Mouse (Mus musculus) spleen, adult 2 months (tissue): ENCODE measurements around the gene Serpinb6d. TPM values are rescaled to one million over a fixed set of nuclear protein-coding genes. Genes with fewer than 3 reads are reported as not detected.

ENCODE experiments used
- DNase-seq, 2 experiments: peaks; one replicate each; pipeline versions ENCODE4 v3.0.0 to v3.0.0-alpha.2; 2012 to 2021; ENCODE audit warnings: low spot score in 2 of 2, low read depth in 1 of 2
- H3K27ac ChIP-seq: fragments of 200-500 bp; 2 replicates; pipeline ENCODE4 v1.5.1; 2012; ENCODE audit warnings: low read length, inconsistent platforms; ENCODE audit not compliant: insufficient read depth
- H3K27me3 ChIP-seq: fragments of 200-500 bp; 2 replicates; pipeline ENCODE4 v1.6.1; 2012; ENCODE audit warnings: mild to moderate bottlenecking, moderate library complexity, low read length, inconsistent platforms; ENCODE audit not compliant: control insufficient read depth, insufficient read depth
- H3K36me3 ChIP-seq: fragments of 200-500 bp; 2 replicates; pipeline ENCODE4 v1.6.1; 2012; ENCODE audit warnings: mild to moderate bottlenecking, low read length, inconsistent platforms; ENCODE audit not compliant: control insufficient read depth, insufficient read depth
- H3K4me1 ChIP-seq: fragments of 200-500 bp; 2 replicates; pipeline ENCODE4 v1.6.1; 2011; ENCODE audit warnings: inconsistent platforms; ENCODE audit not compliant: control insufficient read depth, insufficient read depth, insufficient read length
- H3K4me3 ChIP-seq: fragments of 200-500 bp; 2 replicates; pipeline ENCODE4 v1.5.1; 2011; ENCODE audit warnings: mild to moderate bottlenecking, inconsistent platforms; ENCODE audit not compliant: insufficient read depth, insufficient read length; ENCODE audit errors: extremely low read depth
- CTCF ChIP-seq: fragments of 200-500 bp; IDR thresholded peaks from 2 replicates; pipeline ENCODE4 v1.5.1; 2011; ENCODE audit warnings: mild to moderate bottlenecking, inconsistent platforms; ENCODE audit not compliant: insufficient read depth, insufficient read length, insufficient replicate concordance; ENCODE audit errors: extremely low read depth
- POLR2A ChIP-seq: fragments of 200-500 bp; IDR thresholded peaks from 2 replicates; pipeline ENCODE4 v1.6.1; 2011; ENCODE audit warnings: low read depth, low read length, inconsistent platforms
- WGBS: fragments of 180-500 bp; shearing (Covaris S2); methylation state at CpG from one replicate; pipeline ENCODE4 v1.1.7; 2018; 5-methylcytosine and 5-hydroxymethylcytosine counted together
- polyA plus RNA-seq: library from polyadenylated mRNA; depleted of rRNA; stranded (reverse); fragments of >200 nt; gene quantifications from 2 replicates; pipeline ENCODE4 v1.2.3, GENCODE M21; 2012; rRNA removed

The Serpinb6d gene
- not detected in 2 replicates for polyA plus RNA-seq

GRCm38 (mm10) chr13:33661105-33661504, at the start of gene Serpinb6d:
Gene Serpinb6d, plus strand, starts transcription at chr13:33661405.
- H3K4me1 ChIP-seq = no peaks in the 10 kb centered on the region
- no peak within 1 kb of the TSS for H3K4me3 ChIP-seq
- no peaks in the 10 kb centered on the region for H3K36me3 ChIP-seq
- TF ChIP-seq CTCF = no peak
- TF ChIP-seq POLR2A = no peak
- WGBS = 58% methylated on average over 1 of the region's 1 CpGs
- H3K27me3 ChIP-seq = no peaks in the 10 kb centered on the region
- DNase-seq = no peak
- H3K27ac ChIP-seq = no peak within 1 kb of the TSS

DNA sequence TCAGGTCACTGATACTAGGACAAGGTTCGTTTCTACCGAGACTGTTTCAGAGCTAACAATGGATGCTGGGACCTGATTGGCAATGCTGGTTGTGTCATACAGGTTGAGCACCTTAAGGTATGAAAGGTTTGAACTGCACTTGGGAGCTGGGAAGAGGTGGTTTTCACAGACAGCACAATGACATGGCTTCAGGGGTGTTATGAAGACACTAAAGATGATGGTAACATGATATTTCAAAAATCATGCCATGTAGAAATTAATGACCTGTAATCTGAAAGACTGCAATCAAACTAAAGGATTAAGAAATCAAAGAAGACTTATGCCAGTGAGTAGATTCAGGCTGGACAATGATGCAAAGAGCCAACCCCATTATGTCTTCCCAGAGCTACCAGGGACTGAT, 38.3 kb upstream of the Serpinb6d start:
- Histone ChIP-seq H3K4me1 (no peaks in the 10 kb centered on the region), H3K4me3 (no peak overlapping the region), H3K27ac (no peak overlapping the region), H3K36me3 (no peaks in the 10 kb centered on the region), H3K27me3 (no peaks in the 10 kb centered on the region)
- WGBS = 95% methylated on average over 2 of the region's 2 CpGs
- TF ChIP-seq CTCF = no peak
- no peak for TF ChIP-seq POLR2A
- no peak for DNase-seq

DNA sequence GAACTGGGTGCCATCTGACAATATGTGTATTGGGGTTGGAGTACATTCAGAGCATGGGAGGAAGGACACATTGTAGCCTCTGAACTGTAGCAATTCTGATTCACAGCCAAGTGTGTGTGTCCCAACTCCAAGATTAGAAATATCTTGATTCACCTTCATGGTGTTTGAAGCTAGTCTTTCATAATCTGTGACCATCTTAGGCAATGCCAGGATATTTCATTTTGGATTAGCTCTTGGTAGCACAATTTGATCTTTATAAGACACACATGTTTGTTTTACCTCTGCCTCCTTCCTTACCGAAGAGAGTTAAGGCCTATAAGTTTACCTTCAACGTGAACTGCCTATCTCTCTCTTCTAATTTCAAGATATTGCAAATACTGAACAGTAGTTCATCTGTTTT, 18.7 kb upstream of the Serpinb6d start:
- H3K36me3 ChIP-seq = no peaks in the 10 kb centered on the region
- no peaks in the 10 kb centered on the region for H3K27me3 ChIP-seq
- 78% methylated on average over 2 of the region's 2 CpGs for WGBS
- H3K27ac ChIP-seq = no peak overlapping the region
- no peak for TF ChIP-seq POLR2A
- no peak for TF ChIP-seq CTCF
- no peak for DNase-seq
- no peaks in the 10 kb centered on the region for H3K4me1 ChIP-seq
- H3K4me3 ChIP-seq = no peak overlapping the region

DNA sequence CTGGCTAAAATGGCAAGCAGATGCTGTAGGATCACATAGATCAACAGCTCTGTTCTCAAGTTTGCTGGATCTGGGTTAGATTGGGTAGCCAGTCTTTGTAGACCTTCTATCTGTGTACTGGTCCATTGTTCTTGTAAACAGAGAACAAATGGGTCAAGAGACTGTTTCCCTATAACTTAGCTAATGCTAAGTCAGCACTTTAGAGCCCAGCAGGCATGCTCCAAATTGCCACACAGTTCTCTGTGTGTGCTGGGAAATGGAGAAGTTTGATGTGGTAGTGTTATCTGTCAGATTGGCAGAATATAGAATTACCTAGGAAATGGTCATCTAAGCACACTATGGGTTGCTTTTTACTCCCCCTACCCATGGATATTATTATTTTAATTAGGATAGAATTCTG, 1.3 kb downstream of the Serpinb6d start:
- Histone ChIP-seq H3K27ac (no peak overlapping the region), H3K4me3 (no peak overlapping the region), H3K4me1 (no peaks in the 10 kb centered on the region), H3K27me3 (no peaks in the 10 kb centered on the region), H3K36me3 (no peaks in the 10 kb centered on the region)
- TF ChIP-seq POLR2A = no peak
- TF ChIP-seq CTCF = no peak
- no peak for DNase-seq

GRCm38 (mm10) chr13:33720296-33720695, 59.1 kb downstream of the Serpinb6d start:
- TF ChIP-seq CTCF = no peak
- no peak for TF ChIP-seq POLR2A
- DNase-seq = no peak
- Histone ChIP-seq H3K4me1 (no peaks in the 10 kb centered on the region), H3K4me3 (no peak overlapping the region), H3K36me3 (no peaks in the 10 kb centered on the region), H3K27me3 (no peaks in the 10 kb centered on the region), H3K27ac (no peak overlapping the region)
- 88% methylated on average over 2 of the region's 2 CpGs for whole genome bisulfite sequencing

Other genes with a start within 250 kb of the Serpinb6d start
- not detected in 2 replicates for gene Serpinb9g, start 176.6 kb upstream of the Serpinb6d start, polyA plus RNA-seq
- not detected in 2 replicates for gene Serpinb6e, start 182.0 kb downstream of the Serpinb6d start, polyA plus RNA-seq
- gene Serpinb6c, start 244.3 kb downstream of the Serpinb6d start, polyA plus RNA-seq = not detected in 2 replicates